Mouse (Mus musculus) spleen, adult 2 months (tissue): ENCODE results near the gene Ngef.
"Not testable (repeated sequence)": the region's sequence is repeated elsewhere in the genome, so short reads cannot be mapped to it uniquely, and the experiment has no call there.

Source experiments
- CTCF ChIP-seq: fragments of 200-500 bp; IDR thresholded peaks from 2 replicates; pipeline ENCODE4 v1.5.1; 2011; ENCODE audit warnings: mild to moderate bottlenecking, inconsistent platforms; ENCODE audit not compliant: insufficient read depth, insufficient read length, insufficient replicate concordance; ENCODE audit errors: extremely low read depth
- POLR2A ChIP-seq: fragments of 200-500 bp; IDR thresholded peaks from 2 replicates; pipeline ENCODE4 v1.6.1; 2011; ENCODE audit warnings: low read depth, low read length, inconsistent platforms

- TF ChIP-seq POLR2A, CTCF: not testable (repeated sequence)
These were observed 113.8 kb downstream of the Ngef start for GRCm38 (mm10) chr1:87459856-87460255.
